Mouse (Mus musculus) spleen, postnatal 14 days (tissue): ENCODE results near the gene Dlg2.

Source experiments
- DNase-seq, 2 experiments: peaks; one replicate each; pipeline ENCODE4 v3.0.0; 2021 to 2022; ENCODE audit warnings: low spot score in 2 of 2

Dlg2 gene

DNA sequence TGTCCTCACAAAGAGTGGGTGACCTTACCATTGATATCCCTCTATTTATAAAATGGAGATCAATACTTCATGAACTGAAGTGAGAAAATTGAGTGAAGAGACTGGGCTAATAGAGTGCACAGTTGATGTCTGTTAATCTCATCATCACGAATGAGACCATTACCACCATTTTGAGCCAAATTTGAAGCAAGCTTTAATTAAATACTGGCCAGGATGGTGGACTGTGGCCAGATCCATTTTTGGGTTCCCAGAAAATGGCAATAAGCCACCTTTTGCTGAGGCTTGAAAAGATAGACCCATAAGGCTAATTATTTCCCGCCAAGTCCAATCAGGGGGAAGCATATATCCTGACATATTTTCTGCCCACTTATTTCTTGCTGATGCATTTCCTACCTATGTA, 1421.0 kb downstream of the Dlg2 start:
- no peak for DNase-seq

DNA sequence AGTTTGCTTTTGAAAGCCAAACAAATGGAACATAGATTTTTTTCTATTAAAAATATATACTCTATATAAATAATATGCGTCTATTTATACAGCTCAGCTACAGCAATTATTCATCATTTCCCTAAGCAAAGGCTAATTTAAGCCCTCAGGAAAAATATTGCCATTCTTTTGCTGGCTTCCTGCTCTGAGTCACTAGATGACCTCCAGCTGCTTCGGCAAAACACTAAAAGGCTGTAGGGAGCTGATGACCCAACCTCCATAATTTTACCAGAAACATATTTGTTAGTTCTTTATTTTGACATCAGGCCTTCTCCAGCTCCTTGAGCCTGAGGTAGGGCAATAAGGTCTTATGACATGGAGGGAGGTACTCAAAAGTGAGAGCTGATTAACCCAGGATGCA, 1426.0 kb downstream of the Dlg2 start:
- no peak for DNase-seq

DNA sequence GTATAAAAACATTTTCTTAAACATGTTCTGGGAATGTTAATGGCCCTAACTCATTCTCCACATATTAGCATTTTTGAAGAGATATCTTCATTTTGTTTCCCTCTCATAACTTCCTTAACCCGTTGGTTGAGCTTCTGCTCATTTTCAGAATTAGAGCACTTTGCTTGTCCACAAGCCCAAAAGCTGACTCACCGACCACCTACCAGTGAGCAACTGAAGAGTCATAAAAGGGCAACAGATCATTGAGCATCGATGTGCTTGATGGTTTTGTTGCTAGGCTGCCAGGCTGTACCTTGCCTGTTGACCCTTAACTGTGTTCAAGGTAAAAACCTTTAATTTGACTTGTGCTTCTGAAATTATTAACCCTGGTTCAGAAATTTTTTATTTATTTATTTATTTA, 1440.3 kb downstream of the Dlg2 start:
- DNase-seq: no peak

DNA sequence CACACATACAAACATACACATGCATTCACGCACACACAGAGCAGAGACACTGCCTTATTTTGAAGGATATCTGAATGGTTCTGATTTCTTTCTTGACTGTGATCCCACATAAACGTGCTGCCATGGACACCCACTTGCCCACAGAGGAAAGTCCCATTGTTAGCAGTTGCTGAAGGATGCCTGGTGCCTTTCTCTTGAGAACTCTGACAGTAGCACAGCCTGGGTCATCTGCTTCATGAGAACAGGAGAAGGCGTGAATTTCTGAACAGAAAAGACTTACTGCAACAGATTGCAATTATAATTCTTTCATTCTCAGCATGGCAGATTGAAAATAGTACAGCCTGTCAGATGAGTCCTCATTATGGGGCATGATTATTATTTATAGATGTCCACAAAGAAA, 1442.6 kb downstream of the Dlg2 start:
- DNase-seq: no peak

DNA sequence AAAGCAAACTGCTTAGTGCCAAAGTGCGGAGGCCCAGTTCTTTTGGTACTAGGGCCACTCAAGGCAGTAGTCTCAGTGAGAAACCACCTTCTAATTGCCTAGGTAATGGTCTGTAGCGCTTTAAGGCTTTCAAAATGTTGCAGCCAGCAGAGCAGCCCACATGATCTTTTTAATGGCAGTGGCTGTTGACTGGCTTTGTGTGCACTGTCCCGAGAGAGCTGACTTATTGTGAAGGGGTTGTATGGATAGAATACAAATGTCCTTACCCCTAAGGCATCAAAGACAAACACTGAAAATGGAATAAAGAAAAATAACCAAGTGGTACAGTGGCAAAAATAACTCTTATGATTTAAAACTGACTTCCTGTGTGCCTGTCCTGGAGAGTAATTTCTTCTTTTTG, 1443.3 kb downstream of the Dlg2 start:
- no peak for DNase-seq

DNA sequence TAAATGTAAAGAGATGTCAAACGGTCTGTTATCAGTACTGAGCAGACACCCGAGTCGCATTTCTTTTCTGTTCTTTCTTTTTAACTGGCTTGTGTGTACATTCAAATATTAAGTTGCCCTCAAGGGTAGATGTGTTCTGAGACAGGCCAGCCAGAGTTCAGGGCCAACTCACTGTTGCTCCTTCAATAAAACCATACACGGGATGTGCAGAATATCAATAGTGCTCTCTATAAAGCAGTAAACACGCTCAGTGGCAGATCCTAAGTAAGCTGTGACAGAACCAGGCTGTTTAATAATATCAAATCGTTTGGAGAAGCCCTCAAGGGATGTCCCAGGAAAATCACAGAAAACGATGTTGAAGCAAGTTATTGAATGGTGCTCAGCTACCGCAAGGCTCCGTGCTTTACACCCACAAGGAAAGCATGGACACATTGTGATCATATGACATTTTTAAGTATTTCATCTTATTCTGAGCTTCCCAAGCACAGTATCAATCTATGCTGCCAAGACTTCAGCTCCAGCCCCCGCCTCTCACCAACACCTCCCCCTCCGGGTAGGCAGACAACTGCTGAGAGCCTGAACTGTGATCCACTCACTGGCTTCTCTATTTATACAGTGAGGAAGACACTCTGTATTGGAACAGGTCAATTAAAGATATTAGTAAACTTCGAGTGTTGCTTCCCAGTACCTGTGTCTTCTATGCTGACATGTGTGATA, 1458.6 kb downstream of the Dlg2 start:
- DNase-seq: no peak

DNA sequence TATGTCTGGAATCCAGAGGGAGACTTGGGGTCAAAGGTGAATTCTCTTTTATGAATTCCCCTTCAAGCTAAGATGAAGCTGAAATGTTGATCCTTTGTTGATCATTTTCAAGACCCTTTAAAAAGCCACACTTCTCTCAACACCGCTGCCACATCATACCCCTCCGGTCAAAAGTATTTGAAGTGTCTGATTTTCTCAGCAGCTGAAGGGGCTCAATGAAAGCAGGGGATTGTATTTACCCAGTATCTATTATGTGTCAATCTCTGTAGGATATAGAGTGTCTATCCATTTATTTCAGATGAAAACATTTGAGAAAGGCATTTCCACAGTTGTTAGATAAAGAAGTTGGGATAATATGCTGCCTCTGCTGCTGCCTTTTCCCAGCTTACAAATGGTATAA, 1459.7 kb downstream of the Dlg2 start:
- DNase-seq: no peak

DNA sequence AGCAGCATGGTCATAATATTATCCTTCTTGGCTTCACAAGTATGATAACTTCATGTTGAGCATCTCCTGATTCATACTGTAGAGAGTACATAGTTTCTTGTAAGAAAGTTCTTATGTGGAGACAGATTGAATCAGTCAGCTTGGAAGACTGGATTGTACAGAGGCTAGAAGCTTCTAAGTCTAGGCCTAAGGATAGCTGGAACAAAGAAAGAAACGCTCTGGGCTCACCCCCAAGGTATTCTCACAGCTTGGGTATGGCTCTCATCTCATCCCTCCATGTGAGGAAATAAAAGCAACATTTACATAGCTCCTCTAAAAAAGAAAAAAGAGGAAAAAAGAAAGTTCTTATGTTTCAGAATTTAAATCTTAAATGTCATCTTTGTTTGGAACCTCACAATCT, 1466.8 kb downstream of the Dlg2 start:
- no peak for DNase-seq

DNA sequence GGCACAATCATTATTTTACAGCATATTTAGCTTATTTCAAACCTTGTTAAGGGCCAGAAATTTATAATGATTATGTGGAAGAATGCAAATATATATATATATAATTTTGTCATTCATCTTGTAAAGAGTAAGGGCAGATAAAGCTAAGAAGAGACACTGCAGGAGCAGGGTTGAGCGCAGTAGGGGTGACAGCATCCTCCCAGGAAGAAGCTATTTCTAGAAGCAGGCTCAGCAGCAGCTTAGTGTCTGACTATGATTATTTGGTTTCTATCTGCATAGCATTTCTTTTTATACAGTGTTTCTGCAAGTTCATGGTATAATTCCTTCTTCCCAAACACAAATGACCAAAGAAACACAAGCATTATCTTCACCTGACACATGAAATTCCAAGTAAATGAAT, 1479.1 kb downstream of the Dlg2 start:
- DNase-seq: no peak

DNA sequence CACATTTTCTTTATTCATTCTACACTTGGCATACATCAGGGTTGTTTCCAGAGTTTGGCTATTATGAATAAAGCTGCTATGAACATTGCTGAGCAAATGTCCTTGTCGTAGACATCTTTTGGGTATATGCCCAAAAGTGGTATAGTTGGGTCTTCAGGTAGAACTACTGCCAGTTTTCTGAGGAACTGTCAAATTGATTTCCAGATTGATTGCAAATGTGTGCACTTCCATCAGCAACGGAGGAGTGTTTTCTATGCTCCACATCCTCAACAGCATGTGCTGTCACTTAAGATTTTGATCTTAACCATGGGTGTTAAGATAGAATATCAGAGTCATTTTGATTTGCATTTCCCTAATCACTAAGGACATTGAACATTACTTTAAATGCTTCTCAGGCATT, 1486.5 kb downstream of the Dlg2 start:
- DNase-seq: no peak

DNA sequence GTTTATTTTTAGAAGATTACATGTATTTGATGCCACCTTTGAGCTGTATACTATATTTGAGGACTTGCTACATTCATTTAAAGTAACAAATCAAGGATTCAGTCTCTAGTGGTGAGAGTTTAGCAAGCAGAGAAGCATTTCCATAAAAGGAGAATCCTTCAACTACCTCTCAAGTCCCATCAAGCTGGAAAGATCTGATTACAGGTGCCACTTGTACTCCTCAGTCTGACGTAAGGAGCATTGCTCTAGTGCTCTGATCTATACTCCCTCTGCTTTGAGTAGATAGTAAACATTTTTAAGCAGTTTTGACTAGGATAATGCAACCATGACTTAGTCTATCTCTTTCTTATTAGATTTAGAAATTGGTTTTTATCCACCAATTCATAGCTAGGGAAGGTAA, 1496.5 kb downstream of the Dlg2 start:
- DNase-seq: no peak

DNA sequence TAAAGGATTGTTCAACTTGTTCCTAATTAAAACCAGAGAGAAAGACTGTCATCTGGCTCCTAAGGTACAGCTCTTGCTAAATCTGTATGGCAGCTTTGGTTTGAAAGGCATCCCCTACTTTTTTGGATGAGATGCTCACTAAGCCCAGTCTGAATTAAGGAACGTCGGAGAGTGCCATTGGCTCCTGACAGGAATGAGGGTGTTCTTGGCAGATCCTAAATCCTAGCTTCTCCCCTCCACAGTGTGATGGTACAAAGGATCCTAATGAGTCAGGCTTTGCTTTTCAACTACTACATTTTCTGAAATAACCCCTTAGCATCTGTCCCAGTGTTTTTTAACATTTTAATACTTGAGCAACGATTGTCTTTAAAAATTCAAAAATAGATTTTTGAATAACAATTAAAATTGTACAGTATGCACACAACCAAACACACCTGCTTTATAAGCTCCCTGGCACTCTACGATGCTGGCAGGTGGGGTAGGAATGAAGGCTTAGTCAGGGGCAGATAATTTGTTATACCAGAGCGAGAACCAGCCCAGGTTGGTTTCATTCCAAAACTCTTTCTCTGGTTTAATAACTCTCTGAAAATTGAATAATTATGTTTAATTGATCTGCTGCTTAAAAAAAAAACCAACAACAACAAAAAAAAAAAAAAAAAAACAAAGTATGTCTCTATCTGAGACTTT, 1527.4 kb downstream of the Dlg2 start:
- no peak for DNase-seq

DNA sequence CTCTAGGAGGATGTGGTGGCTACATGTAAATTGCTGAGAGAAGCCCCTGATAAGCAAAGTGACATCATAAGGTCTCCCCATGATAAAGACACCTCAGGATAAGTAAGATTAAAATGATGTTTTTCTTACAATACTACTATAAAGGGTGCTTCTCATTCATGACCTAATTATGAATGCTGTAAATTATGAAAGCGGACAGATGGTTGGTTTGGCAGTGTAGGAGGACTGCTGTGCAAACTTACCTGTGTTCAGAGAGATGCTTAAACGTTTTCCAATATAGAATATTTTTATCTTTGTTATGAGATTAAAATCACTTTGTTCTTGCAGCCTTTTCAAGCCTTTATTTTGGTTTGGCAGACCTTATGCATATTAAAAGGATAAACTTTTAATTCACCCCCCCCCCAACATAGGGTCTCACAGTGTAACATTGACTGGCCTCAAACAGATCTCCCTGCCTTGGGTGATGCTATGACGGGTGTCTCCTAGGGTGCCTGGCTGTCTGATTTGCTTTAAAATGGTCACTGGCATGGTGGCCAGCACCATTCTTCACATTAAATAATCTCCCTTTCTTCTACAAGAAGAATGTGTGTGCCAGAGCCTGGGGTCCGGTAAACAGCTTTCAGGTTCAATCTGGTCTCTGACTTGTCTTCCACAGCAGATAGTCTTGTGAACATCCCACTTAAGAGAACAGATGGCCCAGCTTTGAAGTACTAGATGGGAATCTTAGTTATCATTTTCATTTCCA, 1529.4 kb downstream of the Dlg2 start:
- no peak for DNase-seq

DNA sequence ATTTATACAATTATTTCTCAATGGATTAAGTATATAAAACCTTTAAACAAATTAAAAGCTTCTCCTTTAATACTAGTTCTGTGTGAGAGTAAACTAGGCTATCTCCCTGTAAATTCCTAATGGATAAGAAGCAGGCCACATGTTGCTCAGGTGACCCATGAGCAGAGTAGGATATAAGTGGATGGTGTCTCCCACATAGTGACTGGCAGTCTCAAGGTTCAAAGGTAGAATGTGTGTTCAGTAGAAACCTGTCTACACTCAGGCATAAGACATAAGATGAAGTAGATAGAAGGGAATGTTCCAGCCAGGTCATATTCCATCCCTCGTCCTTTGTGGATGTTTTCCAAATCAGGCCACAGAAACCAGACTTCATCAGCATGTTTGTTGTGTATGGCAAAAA, 1532.2 kb downstream of the Dlg2 start:
- no peak for DNase-seq

DNA sequence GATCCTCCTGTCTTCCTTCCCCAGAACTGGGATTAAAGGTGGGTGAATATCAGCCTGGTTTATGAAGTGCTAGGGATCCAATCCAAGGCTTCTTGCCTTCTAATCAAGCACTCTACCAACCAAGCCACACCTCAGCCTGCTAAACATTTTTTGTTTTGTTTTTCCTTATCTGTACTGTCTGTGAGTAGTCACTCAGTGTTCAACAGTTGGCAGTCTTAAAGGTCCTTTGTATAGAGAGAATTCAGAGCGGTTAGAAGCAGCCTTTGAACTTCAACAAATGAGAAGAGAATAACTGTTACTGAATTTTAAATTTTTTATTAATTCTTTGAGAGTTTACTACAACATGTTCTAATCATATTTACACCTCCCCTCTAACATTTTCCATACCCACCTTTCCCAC, 1548.5 kb downstream of the Dlg2 start:
- no peak for DNase-seq

DNA sequence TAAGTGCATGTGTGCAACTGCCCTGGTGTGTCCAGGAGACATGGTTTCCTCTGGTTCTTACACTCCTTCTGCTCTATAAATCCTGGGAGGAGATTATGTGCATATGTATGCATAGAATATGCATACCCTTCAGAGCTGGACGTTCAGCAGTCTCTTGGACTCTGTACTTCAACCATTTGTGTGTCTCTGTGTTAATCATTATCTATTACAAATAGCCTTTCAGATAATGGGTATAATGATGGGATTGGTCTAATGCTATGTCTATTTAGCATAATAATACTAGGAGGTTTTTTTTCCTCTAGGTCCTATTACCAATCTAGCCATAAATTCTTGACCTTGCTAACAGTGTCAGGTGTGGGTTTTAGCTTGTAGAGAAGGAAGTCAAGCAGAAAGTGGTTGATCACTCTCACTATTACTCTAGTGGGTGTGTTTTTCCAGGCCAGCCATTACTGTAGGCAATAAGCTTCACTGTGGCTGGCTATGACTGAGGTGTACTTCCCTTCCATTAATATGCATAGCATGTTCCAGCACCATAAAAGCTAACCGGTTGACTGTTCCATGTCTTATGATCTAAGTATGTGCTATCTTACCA, 1549.1 kb downstream of the Dlg2 start:
- DNase-seq: no peak

DNA sequence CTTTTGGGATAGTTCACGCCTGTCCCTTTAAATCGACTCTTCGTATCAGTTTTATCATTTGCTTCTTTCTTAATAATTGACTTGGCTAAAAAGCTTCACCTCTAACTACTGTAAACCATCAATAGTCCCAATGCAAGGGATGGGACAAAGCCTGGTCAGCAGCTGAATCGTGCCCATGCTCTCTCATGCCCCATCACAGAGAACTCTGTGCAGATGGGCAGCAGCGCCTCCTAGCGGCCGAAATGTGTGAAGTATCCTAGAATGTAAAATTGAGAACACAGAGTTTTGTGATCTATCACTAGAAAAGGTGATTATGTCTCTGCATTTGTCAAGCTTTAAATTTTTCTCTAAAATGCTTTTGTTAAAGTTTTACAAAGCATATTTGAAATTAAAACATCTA, 1550.6 kb downstream of the Dlg2 start:
- DNase-seq: peak; percentile 1 to 7

DNA sequence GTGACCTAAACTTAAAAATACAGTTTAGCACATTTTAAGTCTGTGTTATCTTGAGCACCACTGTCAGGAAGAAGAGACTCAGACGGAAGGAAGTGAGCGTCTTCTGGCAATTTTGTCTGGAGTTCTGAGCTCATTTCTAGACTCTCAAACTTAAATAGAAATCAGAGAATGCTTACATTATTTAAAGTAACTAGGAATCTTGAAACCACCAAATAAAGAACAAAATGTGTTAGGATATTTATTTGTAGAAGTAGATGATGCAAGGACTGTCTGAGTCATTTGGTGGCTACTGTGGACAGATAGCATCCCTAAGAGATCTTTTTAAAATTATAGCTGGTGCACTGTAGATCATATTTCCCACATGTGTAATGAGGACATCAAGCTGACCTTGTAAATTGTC, 1557.8 kb downstream of the Dlg2 start:
- DNase-seq: no peak

DNA sequence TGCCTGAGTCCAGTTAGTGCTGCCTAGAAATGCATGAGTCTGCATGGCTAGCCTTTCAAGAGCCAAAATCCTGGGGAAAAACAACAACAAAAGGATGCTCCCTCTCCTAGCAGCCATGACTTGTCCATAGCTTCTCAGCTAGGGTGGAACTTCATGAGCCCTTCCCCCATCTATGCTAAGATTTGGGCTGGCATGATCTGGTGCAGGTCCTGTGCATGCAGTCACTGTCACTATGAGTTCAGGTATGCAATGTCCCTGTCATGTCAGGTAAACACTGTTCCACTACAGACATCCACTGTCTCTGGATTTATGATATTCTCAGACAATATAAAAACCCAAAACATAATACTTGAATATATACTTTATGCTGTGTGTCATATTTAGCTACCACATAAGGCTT, 1563.7 kb downstream of the Dlg2 start:
- DNase-seq: no peak

DNA sequence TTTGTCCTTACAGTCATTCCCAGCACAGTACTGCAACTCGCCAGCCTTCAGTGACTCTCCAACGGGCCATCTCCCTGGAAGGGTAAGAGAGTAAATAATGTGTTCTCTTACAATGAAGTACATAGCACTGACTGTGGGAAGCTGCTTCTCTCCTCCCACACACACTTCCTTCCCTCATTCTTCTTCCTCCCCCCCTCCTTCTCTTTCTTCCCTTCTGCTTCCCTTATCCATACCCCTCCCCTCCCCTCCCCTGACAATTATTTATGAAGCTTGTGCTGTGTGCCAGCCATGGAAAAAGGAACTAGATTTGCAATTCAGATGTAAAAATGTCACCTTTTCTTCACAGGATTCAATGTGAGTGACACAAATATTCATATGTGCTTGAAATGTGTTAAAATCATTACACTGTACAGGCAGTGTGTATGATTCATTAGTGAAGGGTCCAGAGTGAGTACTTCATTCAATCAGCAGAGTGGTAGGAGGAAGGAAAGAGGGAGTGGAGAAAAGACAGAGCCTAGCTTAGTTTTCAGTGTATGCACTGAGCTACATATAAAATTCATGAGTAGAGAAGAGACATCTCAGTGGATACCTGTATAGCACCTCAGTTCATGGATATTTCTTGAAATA, 1564.4 kb downstream of the Dlg2 start:
- DNase-seq: no peak

DNA sequence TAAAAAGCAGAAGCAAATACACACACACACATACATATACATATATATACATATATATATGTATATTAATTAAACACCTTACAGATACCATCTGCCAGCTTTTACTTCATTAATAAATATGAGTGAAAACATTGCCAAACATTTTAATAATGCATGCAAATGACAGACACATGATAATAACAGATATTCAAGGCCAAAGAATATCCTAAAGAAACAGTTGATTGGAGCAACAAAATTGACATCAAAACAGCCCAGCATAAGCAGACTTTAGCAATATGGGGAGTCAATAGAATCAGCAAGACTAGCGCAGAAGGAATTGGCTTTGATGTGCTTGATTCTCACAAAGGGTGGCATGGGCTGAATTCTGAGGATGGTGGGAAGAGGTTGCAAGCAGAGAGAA, 1568.5 kb downstream of the Dlg2 start:
- no peak for DNase-seq

DNA sequence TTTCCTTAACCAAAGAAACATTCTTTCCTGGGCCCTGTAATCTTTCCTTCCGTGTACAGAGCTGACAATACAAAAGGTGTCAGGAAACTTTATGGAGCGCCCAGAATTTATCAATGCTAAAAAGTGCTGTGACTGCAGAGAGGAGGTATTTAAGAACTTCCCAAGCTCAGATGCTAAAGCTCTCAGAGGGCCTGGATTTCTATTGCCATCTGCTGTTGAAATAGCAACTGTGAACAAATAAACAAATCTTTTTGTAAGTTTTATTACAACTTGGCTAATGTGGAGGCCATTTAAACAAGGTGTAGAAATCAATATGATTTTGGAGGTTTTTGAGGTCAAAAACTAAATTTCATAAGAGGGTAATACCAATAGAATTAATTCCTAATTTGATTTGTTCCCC, 1570.8 kb downstream of the Dlg2 start:
- DNase-seq: no peak
